Mouse (Mus musculus) intestine, postnatal 0 days (tissue): ENCODE measurements at regions not wholly inside any gene's neighbourhood (a gene's known extent, or its start where the extent isn't known, plus 50 kb on each side); places are given as distances from the start of the nearest gene placed in this dataset.

Experiments used
- ATAC-seq: fragments of 200-750 bp; cut with Nextera tagmentation; 2 replicates; pipeline ENCODE4 v1.8.0; 2017; ENCODE audit warnings: mild to moderate bottlenecking, moderate TSS enrichment, moderate library complexity
- H3K27ac ChIP-seq: fragments of 300-500 bp; sonication (generic); 2 replicates; pipeline ENCODE4 v1.5.1; 2014; ENCODE audit warnings: mild to moderate bottlenecking, low read depth, low read length, moderate library complexity
- H3K27me3 ChIP-seq: fragments of 300-500 bp; sonication (generic); replicated peaks from 2 replicates; pipeline ENCODE4 v1.6.1; 2014; ENCODE audit warnings: low read length, mixed read lengths; ENCODE audit not compliant: control insufficient read depth, insufficient read depth
- H3K36me3 ChIP-seq: fragments of 300-500 bp; sonication (generic); 2 replicates; pipeline ENCODE4 v1.6.1; 2014; ENCODE audit warnings: mild to moderate bottlenecking, moderate library complexity; ENCODE audit not compliant: control insufficient read depth, insufficient read depth
- H3K4me1 ChIP-seq: fragments of 300-500 bp; sonication (generic); replicated peaks from 2 replicates; pipeline ENCODE4 v1.6.1; 2014; ENCODE audit warnings: antibody characterized with exemption, low read length, mixed read lengths; ENCODE audit not compliant: control insufficient read depth, insufficient read depth
- H3K4me2 ChIP-seq: fragments of 300-500 bp; sonication (generic); replicated peaks from 2 replicates; pipeline ENCODE4 v1.6.1; 2014; ENCODE audit warnings: low read depth, mild to moderate bottlenecking, moderate library complexity
- H3K4me3 ChIP-seq: fragments of 300-500 bp; sonication (generic); 2 replicates; pipeline ENCODE4 v1.5.1; 2014; ENCODE audit warnings: low read depth, low read length
- H3K9ac ChIP-seq: fragments of 300-500 bp; sonication (generic); 2 replicates; pipeline ENCODE4 v1.6.1; 2014; ENCODE audit warnings: mild to moderate bottlenecking, low read depth, low read length
- H3K9me3 ChIP-seq: fragments of 300-500 bp; sonication (generic); 2 replicates; pipeline ENCODE4 v1.6.1; 2016; ENCODE audit warnings: mixed run types; ENCODE audit not compliant: control insufficient read depth
- CTCF ChIP-seq: sonication (generic); IDR thresholded peaks from 2 replicates; pipeline ENCODE4 v1.5.1; 2016; ENCODE audit warnings: low read depth, mild to moderate bottlenecking, control low read depth, antibody characterized with exemption, moderate library complexity
- WGBS: fragments of 180-500 bp; shearing (Covaris S2); extraction: QIAGEN DNeasy Blood & Tissue Kit; methylation state at CpG from one replicate; pipeline ENCODE4 v1.1.7; 2014; 5-methylcytosine and 5-hydroxymethylcytosine counted together

- ATAC-seq: no peak
- TF ChIP-seq CTCF: no peak
- no peak overlapping the region for H3K4me3 ChIP-seq
- 29% methylated on average over 8 of the region's 8 CpGs for WGBS
- no peak overlapping the region for H3K27ac ChIP-seq
- no peaks in the 10 kb centered on the region for H3K4me1 ChIP-seq
- H3K9me3 ChIP-seq: no peaks in the 10 kb centered on the region
- H3K36me3 ChIP-seq: no peaks in the 10 kb centered on the region
- no peak overlapping the region for H3K4me2 ChIP-seq
- H3K27me3 ChIP-seq: no peaks in the 10 kb centered on the region
- no peak overlapping the region for H3K9ac ChIP-seq
Measured at GRCm38 (mm10) chr8:118101346-118101745, 182.2 kb upstream of the Cdh13 start.

DNA sequence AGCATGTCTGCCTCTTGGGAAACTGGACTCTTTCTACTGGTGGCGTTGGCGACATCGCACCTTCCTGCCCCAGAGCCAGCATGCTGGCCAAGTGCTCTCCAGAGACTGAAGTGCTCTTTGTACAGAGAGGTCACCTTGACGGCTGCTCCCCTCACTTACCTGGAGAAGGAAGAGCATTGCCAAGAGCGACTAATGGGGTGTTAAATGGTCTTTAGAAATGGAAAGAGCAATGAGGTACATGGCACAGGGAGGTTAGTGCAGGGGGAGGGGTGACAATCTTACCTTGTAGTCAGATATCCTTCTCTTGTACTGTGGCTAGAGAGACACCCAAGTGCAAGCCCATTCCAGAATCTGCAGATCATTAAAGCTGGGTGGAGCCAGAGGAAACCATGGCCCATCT, 220.8 kb upstream of the Cdh13 start:
- WGBS: 67% methylated on average over 5 of the region's 5 CpGs
- Histone ChIP-seq H3K9me3 (no peaks in the 10 kb centered on the region), H3K4me3 (no peak overlapping the region), H3K36me3 (no peaks in the 10 kb centered on the region), H3K9ac (no peak overlapping the region), H3K4me2 (no peak overlapping the region), H3K27me3 (no peaks in the 10 kb centered on the region), H3K4me1 (no peaks in the 10 kb centered on the region), H3K27ac (no peak overlapping the region)
- TF ChIP-seq CTCF: no peak
- ATAC-seq: no peak

GRCm38 (mm10) chr8:118056781-118057180, 226.8 kb upstream of the Cdh13 start:
- Histone ChIP-seq H3K4me2 (no peak overlapping the region), H3K4me3 (no peak overlapping the region), H3K4me1 (no peaks in the 10 kb centered on the region), H3K9ac (no peak overlapping the region), H3K9me3 (no peaks in the 10 kb centered on the region), H3K27me3 (no peaks in the 10 kb centered on the region), H3K27ac (no peak overlapping the region), H3K36me3 (no peaks in the 10 kb centered on the region)
- WGBS: 85% methylated on average over 6 of the region's 6 CpGs
- TF ChIP-seq CTCF: no peak
- no peak for ATAC-seq

GRCm38 (mm10) chr8:118055536-118055935, 228.0 kb upstream of the Cdh13 start:
- no peak overlapping the region for H3K4me2 ChIP-seq
- no peaks in the 10 kb centered on the region for H3K36me3 ChIP-seq
- no peak overlapping the region for H3K27ac ChIP-seq
- WGBS: 72% methylated on average over 5 of the region's 5 CpGs
- no peaks in the 10 kb centered on the region for H3K27me3 ChIP-seq
- TF ChIP-seq CTCF: no peak
- no peaks in the 10 kb centered on the region for H3K9me3 ChIP-seq
- no peak for ATAC-seq
- H3K4me1 ChIP-seq: no peaks in the 10 kb centered on the region
- no peak overlapping the region for H3K9ac ChIP-seq
- no peak overlapping the region for H3K4me3 ChIP-seq

DNA sequence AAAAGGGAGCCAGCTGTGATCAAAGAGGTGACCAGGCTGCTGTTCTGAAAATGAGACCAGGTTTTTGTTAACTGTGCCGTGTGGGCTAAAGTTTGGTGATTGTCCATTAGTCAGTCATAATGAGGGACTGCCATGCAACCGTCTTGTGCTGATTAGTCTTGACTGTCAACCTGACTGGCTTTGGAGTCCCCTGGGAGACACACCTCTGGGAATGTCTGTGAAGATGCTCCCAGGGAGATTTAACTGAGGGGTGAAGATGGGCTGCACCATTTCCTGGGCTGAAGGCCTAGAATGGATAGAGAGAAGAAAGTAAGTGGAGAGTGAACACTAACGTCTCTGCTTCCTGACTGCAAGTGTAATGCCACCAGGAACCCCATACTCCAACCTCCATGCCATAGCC, 233.1 kb upstream of the Cdh13 start:
- H3K9me3 ChIP-seq: no peaks in the 10 kb centered on the region
- H3K27me3 ChIP-seq: no peaks in the 10 kb centered on the region
- H3K4me3 ChIP-seq: no peak overlapping the region
- TF ChIP-seq CTCF: no peak
- H3K4me2 ChIP-seq: no peak overlapping the region
- H3K36me3 ChIP-seq: no peaks in the 10 kb centered on the region
- H3K9ac ChIP-seq: no peak overlapping the region
- no peak for ATAC-seq
- 90% methylated on average over 3 of the region's 3 CpGs for WGBS
- H3K4me1 ChIP-seq: no peaks in the 10 kb centered on the region
- no peak overlapping the region for H3K27ac ChIP-seq

- no peak overlapping the region for H3K27ac ChIP-seq
- H3K4me1 ChIP-seq: no peaks in the 10 kb centered on the region
- no peak for TF ChIP-seq CTCF
- no peaks in the 10 kb centered on the region for H3K27me3 ChIP-seq
- no peak overlapping the region for H3K4me2 ChIP-seq
- H3K9me3 ChIP-seq: no peaks in the 10 kb centered on the region
- H3K36me3 ChIP-seq: no peaks in the 10 kb centered on the region
- no peak overlapping the region for H3K4me3 ChIP-seq
- 64% methylated on average over 10 of the region's 10 CpGs for WGBS
- no peak overlapping the region for H3K9ac ChIP-seq
- ATAC-seq: no peak
Measured at GRCm38 (mm10) chr8:118042253-118042860, 240.6 kb upstream of the Mphosph6 start.

DNA sequence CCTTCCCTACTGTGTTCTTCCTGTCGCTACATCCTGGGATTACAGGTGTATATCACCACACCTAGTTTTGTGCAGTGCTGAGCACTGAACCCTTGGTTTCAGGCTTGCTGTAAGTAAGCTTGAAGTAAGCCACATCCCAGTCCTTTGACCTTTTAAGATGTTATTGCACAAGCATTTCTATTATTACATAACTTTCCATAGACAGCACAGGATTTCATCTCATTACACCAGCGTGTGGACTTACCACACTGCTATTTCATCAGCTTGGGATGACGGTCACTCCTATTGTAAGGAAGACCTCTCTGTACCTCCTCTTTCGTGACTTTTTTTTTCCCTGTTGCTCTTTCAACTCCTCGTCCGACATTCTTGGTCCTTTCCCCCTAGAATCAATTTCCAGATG, 239.5 kb upstream of the Mphosph6 start:
- Histone ChIP-seq H3K4me1 (no peaks in the 10 kb centered on the region), H3K27me3 (no peaks in the 10 kb centered on the region), H3K36me3 (no peaks in the 10 kb centered on the region), H3K4me3 (no peak overlapping the region), H3K27ac (no peak overlapping the region), H3K9ac (no peak overlapping the region), H3K4me2 (no peak overlapping the region), H3K9me3 (no peaks in the 10 kb centered on the region)
- WGBS: 78% methylated on average over 6 of the region's 6 CpGs
- ATAC-seq: no peak
- TF ChIP-seq CTCF: no peak
